Mouse (Mus musculus) small intestine, adult 2 months (tissue): ENCODE measurements at regions not wholly inside any gene's neighbourhood (a gene's known extent, or its start where the extent isn't known, plus 50 kb on each side); places are given as distances from the start of the nearest gene placed in this dataset.

Experiments
- H3K27ac ChIP-seq: fragments of 200-500 bp; 2 replicates; pipeline ENCODE4 v1.5.1; 2012; ENCODE audit warnings: low read depth, low read length, control low read depth, inconsistent platforms; ENCODE audit not compliant: insufficient read depth
- H3K27me3 ChIP-seq: fragments of 200-500 bp; 2 replicates; pipeline ENCODE4 v1.6.1; 2012; ENCODE audit warnings: mild to moderate bottlenecking, moderate library complexity, low read length, inconsistent platforms; ENCODE audit not compliant: control insufficient read depth, insufficient read depth
- H3K36me3 ChIP-seq: fragments of 200-500 bp; 2 replicates; pipeline ENCODE4 v1.6.1; 2012; ENCODE audit warnings: mild to moderate bottlenecking, low read length, control low read depth, inconsistent platforms; ENCODE audit not compliant: control insufficient read depth, insufficient read depth
- H3K4me1 ChIP-seq: fragments of 200-500 bp; 2 replicates; pipeline ENCODE4 v1.6.1; 2012; ENCODE audit warnings: low read length, inconsistent platforms, mixed read lengths; ENCODE audit not compliant: control insufficient read depth, insufficient read depth, insufficient read length
- H3K4me3 ChIP-seq: fragments of 200-500 bp; 2 replicates; pipeline ENCODE4 v1.5.1; 2012; ENCODE audit warnings: low read depth, mild to moderate bottlenecking, control low read depth, inconsistent platforms, low read length, moderate library complexity
- CTCF ChIP-seq: fragments of 200-500 bp; IDR thresholded peaks from 2 replicates; pipeline ENCODE4 v1.5.1; 2012; ENCODE audit warnings: low read depth, mild to moderate bottlenecking, control low read depth, inconsistent platforms, low read length, moderate library complexity, mixed read lengths; ENCODE audit not compliant: insufficient replicate concordance, insufficient read length; ENCODE audit errors: extremely low read depth
- POLR2A ChIP-seq: fragments of 200-500 bp; IDR thresholded peaks from 2 replicates; pipeline ENCODE4 v1.6.1; 2012; ENCODE audit warnings: low read depth, mild to moderate bottlenecking, control low read depth, inconsistent platforms, low read length, moderate library complexity
- WGBS: fragments of 180-500 bp; shearing (Covaris S2); methylation state at CpG from one replicate; pipeline ENCODE4 v1.1.7; 2018; 5-methylcytosine and 5-hydroxymethylcytosine counted together

- no peak for TF ChIP-seq CTCF
- no peak for TF ChIP-seq POLR2A
These were observed 149.0 kb downstream of the 2410131K14Rik start for GRCm38 (mm10) chr5:118394051-118394450.

DNA sequence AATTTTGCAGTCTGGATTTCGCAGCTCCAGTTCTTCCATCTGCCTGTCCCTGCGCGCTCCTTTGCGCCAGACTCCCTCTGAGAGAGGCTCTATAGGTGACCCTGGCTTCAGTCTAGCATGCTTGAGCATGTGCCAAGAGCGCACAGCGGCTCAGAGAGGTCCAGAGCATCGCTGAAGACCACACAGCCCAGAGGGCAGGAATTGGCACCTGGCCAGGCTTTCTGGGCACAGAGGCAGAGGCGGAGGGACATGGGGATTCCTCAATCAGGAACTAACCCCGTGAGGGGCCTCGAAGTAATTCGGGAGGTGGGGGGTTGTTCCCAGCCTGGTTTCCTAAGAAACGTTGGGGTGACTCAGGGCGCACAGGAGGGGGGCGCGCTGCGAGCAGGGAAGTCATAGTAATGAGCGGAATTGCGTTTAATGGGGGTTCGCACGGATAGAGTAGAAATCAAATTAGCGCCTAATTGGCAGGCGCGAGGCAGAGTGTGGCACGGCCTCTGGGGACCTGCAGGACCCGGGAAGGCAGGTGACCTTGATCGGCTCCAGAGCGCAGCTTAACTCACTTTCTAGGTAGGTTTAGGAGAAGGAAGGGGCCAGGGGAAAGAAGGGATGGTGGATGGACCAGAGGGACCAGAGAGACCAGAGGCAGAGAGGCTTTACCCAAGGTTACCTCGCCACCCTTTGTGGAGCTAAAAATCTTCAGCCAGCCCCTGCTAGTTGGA is 151.1 kb downstream of the 2410131K14Rik start:
- no peak for TF ChIP-seq CTCF
- no peak for TF ChIP-seq POLR2A
- 17% methylated on average over 28 of the region's 28 CpGs for WGBS
- no peaks in the 10 kb centered on the region for H3K36me3 ChIP-seq

More at GRCm38 (mm10) chr5:118394051-118394450, 149.0 kb downstream of the 2410131K14Rik start:
- H3K4me3 ChIP-seq: no peak overlapping the region
- WGBS: 45% methylated on average over 5 of the region's 5 CpGs
- no peaks in the 10 kb centered on the region for H3K27me3 ChIP-seq
- no peaks in the 10 kb centered on the region for H3K36me3 ChIP-seq
- no peak overlapping the region for H3K27ac ChIP-seq
- H3K4me1 ChIP-seq: peaks cover 3% of the 10 kb centered on the region

DNA sequence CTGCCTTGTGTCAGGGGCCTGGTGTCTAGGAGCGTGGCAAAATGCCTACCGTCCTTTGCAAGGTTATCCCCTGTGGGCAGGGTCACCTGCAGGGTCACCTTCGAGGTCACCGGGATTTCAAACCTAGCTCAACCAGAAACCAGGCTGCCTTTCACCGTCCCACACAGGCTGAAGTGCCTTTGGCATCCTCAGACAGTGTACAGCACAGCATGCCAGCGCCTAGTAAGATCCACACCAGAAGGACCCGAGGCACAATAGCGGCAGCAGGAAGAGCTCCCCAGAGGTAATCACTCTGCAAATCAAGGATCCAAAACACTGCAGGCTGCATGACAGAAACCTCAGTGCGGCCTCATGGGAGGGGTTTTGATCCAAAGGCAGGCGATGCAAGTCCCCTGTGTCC is 155.9 kb downstream of the 2410131K14Rik start:
- no peak overlapping the region for H3K27ac ChIP-seq
- TF ChIP-seq CTCF (no peak), POLR2A (no peak)
- 71% methylated on average over 10 of the region's 10 CpGs for WGBS
- no peaks in the 10 kb centered on the region for H3K36me3 ChIP-seq
- H3K27me3 ChIP-seq: no peaks in the 10 kb centered on the region
- no peaks in the 10 kb centered on the region; the same call in 1 of the 2 replicates for H3K4me1 ChIP-seq
- no peak overlapping the region for H3K4me3 ChIP-seq

More for the DNA sequence above, 151.1 kb downstream of the 2410131K14Rik start:
- Histone ChIP-seq H3K4me1 (peaks cover 3% of the 10 kb centered on the region), H3K27me3 (no peaks in the 10 kb centered on the region), H3K4me3 (no peak overlapping the region), H3K27ac (no peak overlapping the region)

DNA sequence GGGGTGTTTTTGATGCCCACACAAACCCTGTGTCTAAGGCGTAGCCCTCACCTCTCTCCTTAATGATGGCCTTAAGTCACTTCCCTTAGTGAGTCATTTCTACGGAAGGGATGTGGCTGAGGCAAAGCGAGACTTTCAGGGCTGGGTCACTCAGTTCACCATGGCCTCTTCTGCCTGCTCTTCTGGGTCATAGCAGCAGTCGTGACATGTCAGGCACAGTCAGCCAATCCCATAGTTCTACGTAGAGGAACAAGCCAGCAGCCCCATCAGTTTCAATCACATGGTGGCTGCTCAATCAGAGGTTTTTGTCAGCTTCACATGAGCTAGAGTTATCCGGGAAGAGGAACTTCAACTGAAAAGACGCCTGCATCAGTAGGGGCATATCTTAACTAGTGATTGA is 156.1 kb upstream of the Med13l start:
- Histone ChIP-seq H3K36me3 (no peaks in the 10 kb centered on the region), H3K4me1 (no peaks in the 10 kb centered on the region; the same call in 1 of the 2 replicates), H3K27me3 (no peaks in the 10 kb centered on the region), H3K27ac (no peak overlapping the region), H3K4me3 (no peak overlapping the region)
- 58% methylated on average over 7 of the region's 7 CpGs for WGBS
- TF ChIP-seq CTCF (no peak), POLR2A (no peak)

- no peak overlapping the region for H3K27ac ChIP-seq
- H3K36me3 ChIP-seq: no peaks in the 10 kb centered on the region
- no peak for TF ChIP-seq CTCF
- TF ChIP-seq POLR2A: no peak
- H3K4me1 ChIP-seq: no peaks in the 10 kb centered on the region
- H3K27me3 ChIP-seq: no peaks in the 10 kb centered on the region
- 76% methylated on average over 3 of the region's 3 CpGs for WGBS
- H3K4me3 ChIP-seq: no peak overlapping the region
These were observed 155.1 kb upstream of the Med13l start for GRCm38 (mm10) chr5:118405421-118405820.

DNA sequence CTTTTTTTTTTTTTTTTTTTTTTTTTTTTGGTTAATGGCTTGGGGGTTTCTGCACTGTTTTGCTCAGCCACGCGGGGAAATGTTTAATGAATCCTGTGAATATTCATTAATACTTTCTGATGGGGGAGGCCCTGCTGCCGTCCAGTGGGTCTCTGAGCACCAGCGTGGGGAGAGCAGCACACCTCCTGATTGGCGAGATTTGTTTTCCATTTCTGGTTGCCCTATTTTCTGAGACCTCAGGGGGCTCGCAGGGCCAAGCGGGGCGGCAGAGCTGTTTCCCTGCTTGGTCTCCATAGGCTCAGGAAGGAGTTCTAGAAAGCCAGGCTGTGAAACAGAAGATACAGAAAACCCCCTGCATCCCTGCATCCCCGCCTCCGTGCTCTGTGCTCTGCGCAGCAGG is 153.0 kb upstream of the Med13l start:
- Histone ChIP-seq H3K27me3 (no peaks in the 10 kb centered on the region), H3K36me3 (no peaks in the 10 kb centered on the region), H3K4me1 (no peaks in the 10 kb centered on the region), H3K27ac (no peak overlapping the region), H3K4me3 (no peak overlapping the region)
- 77% methylated on average over 11 of the region's 11 CpGs for WGBS
- TF ChIP-seq CTCF (no peak), POLR2A (no peak)

DNA sequence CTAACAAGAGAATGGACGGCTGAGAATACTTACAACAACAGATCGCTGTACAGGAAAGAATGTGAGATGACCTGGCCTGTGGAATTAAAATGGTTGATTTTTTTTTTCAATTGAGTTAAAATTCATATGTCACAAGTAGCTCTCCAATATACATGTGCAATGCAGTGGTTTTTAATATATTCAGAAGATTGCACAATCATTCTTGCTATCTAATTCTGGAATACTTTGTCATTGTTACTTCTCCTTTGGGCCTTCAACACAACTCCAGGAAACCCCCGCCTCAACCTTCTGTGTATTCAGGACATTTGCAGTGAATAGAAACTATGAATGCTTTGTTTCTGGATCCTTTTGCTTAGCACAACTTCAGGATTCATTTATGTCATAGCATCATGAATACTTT is 152.5 kb upstream of the Med13l start:
- WGBS: 77% methylated on average over 3 of the region's 3 CpGs
- H3K36me3 ChIP-seq: no peaks in the 10 kb centered on the region
- no peak overlapping the region for H3K27ac ChIP-seq
- no peaks in the 10 kb centered on the region for H3K27me3 ChIP-seq
- no peaks in the 10 kb centered on the region for H3K4me1 ChIP-seq
- TF ChIP-seq POLR2A (no peak), CTCF (no peak)
- no peak overlapping the region for H3K4me3 ChIP-seq
